Mouse (Mus musculus) Muller cell, postnatal 12 days (primary cell): ENCODE measurements around the gene Gm11077.
A peak's percentile ranks its signal among the peaks of the same experiment; 100 is the strongest.

ENCODE experiments used
- DNase-seq: peaks from one replicate; pipeline ENCODE4 v3.0.0-alpha.2; 2015; ENCODE audit errors: inconsistent ontology term

The Gm11077 gene

GRCm38 (mm10) chr6:140747591-140747990 lies 18.5 kb downstream of the Gm11077 start:
- DNase-seq, result no peak

GRCm38 (mm10) chr6:140750371-140751080 lies 21.4 kb downstream of the Gm11077 start:
- DNase-seq, result no peak

DNA sequence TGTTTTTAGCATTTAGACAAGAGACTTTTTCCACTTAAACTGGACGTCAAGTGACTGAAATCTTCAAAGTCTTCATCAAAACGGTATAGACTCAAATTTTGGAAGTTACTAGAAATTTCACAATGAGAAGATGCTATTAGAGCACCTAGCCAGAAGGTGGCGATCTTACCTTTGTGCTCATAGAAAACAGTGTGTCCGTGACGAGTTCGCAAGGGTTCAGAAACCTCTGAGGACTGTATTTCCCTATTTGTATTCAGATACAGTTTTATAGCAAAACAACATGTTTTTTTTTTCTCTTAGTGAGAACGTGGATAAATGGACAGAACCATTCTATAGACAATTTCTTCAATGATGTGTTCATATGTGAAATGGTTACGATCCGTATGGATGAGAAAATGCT lies 37.3 kb downstream of the Gm11077 start:
- peak; percentile 42 for DNase-seq

GRCm38 (mm10) chr6:140767237-140767636 lies 38.2 kb downstream of the Gm11077 start:
- DNase-seq, result peak; percentile 46

DNA sequence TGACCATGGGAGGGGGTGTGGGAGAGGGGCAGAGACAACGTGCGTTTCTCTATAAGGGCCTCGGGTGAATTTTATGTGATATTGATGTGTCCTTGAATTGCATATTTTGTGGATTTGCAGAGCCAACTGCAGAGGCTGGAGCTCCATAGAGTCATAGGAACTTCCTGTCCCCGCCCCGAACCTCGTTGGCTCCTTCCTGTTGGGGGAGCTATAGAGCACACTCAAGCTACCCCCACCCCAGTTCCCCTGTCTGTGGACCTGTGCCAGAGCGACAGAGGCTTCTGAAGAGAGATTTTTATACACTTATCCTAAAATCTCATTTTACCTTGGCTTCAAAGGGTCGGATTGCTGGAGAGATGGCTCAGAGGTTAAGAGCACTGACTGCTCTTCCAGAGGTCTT lies 39.1 kb downstream of the Gm11077 start:
- no peak for DNase-seq

GRCm38 (mm10) chr6:140768859-140769640 lies 40.0 kb downstream of the Gm11077 start:
- DNase-seq, result no peak

DNA sequence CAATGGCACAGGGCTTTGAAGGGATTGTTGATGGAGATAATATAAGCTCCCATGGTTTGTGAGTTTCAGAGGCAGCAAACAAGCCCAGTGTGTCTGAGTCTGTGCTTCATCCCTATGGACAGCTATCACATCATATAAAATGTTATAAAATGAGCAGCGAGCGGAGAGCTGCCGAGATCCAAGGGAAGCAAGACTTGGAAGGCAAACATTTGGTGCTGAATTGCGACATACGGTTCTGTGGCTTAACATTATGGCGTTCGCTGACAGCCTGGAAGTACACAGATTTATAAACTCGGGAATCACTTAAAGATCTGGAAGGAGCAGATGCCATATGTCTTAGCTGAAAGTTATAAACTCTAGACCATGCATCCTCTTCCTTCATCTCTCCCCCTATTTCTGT lies 47.2 kb downstream of the Gm11077 start:
- DNase-seq, result no peak

DNA sequence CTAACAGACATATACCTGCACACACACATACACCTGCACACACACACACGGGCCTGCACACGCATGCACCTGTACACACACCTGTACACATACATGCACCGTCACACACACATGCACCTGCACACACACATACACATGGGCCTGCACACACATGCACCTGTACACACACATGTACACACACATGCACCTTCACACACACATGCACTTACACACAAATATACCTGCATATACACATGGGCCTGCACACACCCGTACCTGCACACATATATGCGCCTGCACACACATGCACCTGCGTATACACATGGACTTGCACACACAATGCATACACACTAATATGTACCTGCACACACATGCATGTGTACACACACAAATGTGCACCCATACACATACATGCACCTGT lies 53.4 kb downstream of the Gm11077 start:
- DNase-seq, result no peak

DNA sequence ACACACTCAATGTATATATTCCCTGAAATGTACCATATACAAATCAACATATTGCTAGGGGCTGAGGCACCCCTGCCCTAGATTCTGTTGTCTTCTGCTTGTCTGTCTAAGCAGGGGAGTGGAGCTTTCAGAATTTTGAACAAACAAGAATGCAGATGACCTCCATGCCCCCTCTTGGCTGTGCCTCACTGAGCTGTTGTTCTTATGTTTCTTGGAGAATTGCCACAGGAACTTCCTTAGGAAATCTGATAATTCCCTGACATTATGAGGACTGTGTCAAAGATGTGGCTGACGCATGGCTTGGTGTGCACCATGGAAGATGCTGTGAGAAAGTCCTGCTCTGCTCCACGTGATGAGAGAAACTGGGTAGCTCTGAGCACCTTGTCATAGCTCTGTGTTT lies 57.0 kb downstream of the Gm11077 start:
- DNase-seq, result no peak

GRCm38 (mm10) chr6:140789850-140790249 lies 60.8 kb downstream of the Gm11077 start:
- DNase-seq, result peak; percentile 49

DNA sequence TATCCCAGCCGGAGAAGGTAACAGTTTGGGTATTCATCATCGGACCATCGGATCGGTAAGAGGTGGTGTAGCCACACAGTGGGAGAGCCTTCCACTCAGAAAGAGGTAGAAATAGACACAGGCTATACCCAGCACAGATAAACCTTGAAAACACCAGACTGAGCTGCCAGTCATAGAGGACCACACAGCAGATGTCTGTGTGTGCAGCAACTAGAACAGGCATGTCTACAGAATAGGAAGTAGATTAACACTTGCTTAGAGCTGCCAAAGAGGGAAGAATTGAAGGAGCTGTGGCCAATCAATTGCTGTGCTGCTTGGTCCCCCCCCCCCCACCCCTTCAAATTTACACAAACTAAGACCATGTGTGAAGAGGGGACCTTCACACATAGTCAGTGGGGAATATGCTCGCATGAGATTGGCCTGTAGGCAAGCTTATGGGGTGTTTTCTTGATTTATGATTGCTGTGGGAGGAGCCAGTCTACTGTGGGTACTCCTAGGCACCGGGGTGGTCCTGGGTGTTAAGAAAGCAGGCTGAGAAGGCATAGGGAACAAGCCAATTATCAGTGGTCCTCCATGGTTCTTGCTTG lies 64.7 kb downstream of the Gm11077 start:
- no peak for DNase-seq

- DNase-seq, result no peak
Measured at GRCm38 (mm10) chr6:140798841-140799240, 69.8 kb downstream of the Gm11077 start.

- no peak for DNase-seq
Measured at GRCm38 (mm10) chr6:140799435-140800040, 70.5 kb downstream of the Gm11077 start.

GRCm38 (mm10) chr6:140800587-140800986 lies 71.5 kb downstream of the Gm11077 start:
- DNase-seq, result no peak
